Mouse (Mus musculus) neural tube, embryonic 11.5 days (tissue): ENCODE results near the gene Lrtm1. TPM values are rescaled to one million over a fixed set of nuclear protein-coding genes. Genes with fewer than 3 reads are reported as not detected.

Experiments
- ATAC-seq: fragments of 200-750 bp; cut with Nextera tagmentation; 2 replicates; pipeline ENCODE4 v1.8.0; 2017; ENCODE audit warnings: moderate number of reproducible peaks, mild to moderate bottlenecking, moderate TSS enrichment, moderate library complexity; ENCODE audit not compliant: insufficient read depth, low FRiP score, low TSS enrichment
- DNase-seq: peaks from one replicate; pipeline ENCODE4 v3.0.0-alpha.2; 2015; ENCODE audit warnings: low spot score
- H3K27ac ChIP-seq: fragments of 300-500 bp; sonication (generic); 2 replicates; pipeline ENCODE4 v1.5.1; 2014; ENCODE audit warnings: low read depth, mild to moderate bottlenecking, low read length
- H3K27me3 ChIP-seq: fragments of 300-500 bp; sonication (generic); 2 replicates; pipeline ENCODE4 v1.6.1; 2014; ENCODE audit warnings: mild to moderate bottlenecking, low read length, mixed read lengths; ENCODE audit not compliant: control insufficient read depth, insufficient read depth
- H3K36me3 ChIP-seq: fragments of 300-500 bp; sonication (generic); 2 replicates; pipeline ENCODE4 v1.6.1; 2014; ENCODE audit warnings: mild to moderate bottlenecking, low read length, moderate library complexity, mixed read lengths; ENCODE audit not compliant: control insufficient read depth, insufficient read depth
- H3K4me1 ChIP-seq: fragments of 300-500 bp; sonication (generic); 2 replicates; pipeline ENCODE4 v1.6.1; 2014; ENCODE audit warnings: low read length, mixed read lengths; ENCODE audit not compliant: control insufficient read depth, insufficient read depth
- H3K4me2 ChIP-seq: fragments of 300-500 bp; sonication (generic); 2 replicates; pipeline ENCODE4 v1.6.1; 2014; ENCODE audit warnings: low read depth, mild to moderate bottlenecking, moderate library complexity
- H3K4me3 ChIP-seq: fragments of 300-500 bp; sonication (generic); 2 replicates; pipeline ENCODE4 v1.5.1; 2014; ENCODE audit warnings: low read depth, low read length
- H3K9ac ChIP-seq: fragments of 300-500 bp; sonication (generic); 2 replicates; pipeline ENCODE4 v1.6.1; 2014; ENCODE audit warnings: mild to moderate bottlenecking, low read length
- H3K9me3 ChIP-seq: fragments of 300-500 bp; sonication (generic); 2 replicates; pipeline ENCODE4 v1.6.1; 2016; ENCODE audit warnings: low read length; ENCODE audit not compliant: control insufficient read depth
- WGBS: fragments of 180-500 bp; shearing (Covaris S2); extraction: QIAGEN DNeasy Blood & Tissue Kit; methylation state at CpG from one replicate; pipeline ENCODE4 v1.1.7; 2014; 5-methylcytosine and 5-hydroxymethylcytosine counted together
- polyA plus RNA-seq: library from polyadenylated mRNA; unstranded; fragments of >200 nt; fragmentation: Nextera tagmentation; extraction: Ambion mirVana; gene quantifications from 2 replicates; pipeline ENCODE4 v1.2.1, GENCODE M21; 2014

Lrtm1 gene
- polyA plus RNA-seq = 0.20 and 0.39 TPM in 2 replicates

- Histone ChIP-seq H3K4me3 (no peak within 1 kb of the TSS), H3K36me3 (no peaks in the 10 kb centered on the region), H3K27me3 (no peaks in the 10 kb centered on the region), H3K4me2 (no peak within 1 kb of the TSS), H3K9ac (no peak within 1 kb of the TSS), H3K9me3 (no peaks in the 10 kb centered on the region), H3K4me1 (no peaks in the 10 kb centered on the region), H3K27ac (no peak within 1 kb of the TSS)
- ATAC-seq (no peak), DNase-seq (peak; percentile 39)
- 17% methylated on average over 5 of the region's 5 CpGs for WGBS
Observed at GRCm38 (mm10) chr14:29017883-29018282, at the start of gene Lrtm1. Gene Lrtm1, plus strand, starts transcription at chr14:29018208.

GRCm38 (mm10) chr14:28969247-28969646, 48.8 kb upstream of the Lrtm1 start:
- Histone ChIP-seq H3K4me2 (no peak overlapping the region), H3K36me3 (no peaks in the 10 kb centered on the region), H3K9ac (no peak overlapping the region), H3K27ac (no peak overlapping the region), H3K4me3 (no peak overlapping the region), H3K4me1 (no peaks in the 10 kb centered on the region), H3K9me3 (no peaks in the 10 kb centered on the region), H3K27me3 (no peaks in the 10 kb centered on the region)
- DNase-seq = no peak
- 92% methylated on average over 4 of the region's 4 CpGs for WGBS
- no peak for ATAC-seq

- H3K36me3 ChIP-seq = no peaks in the 10 kb centered on the region
- H3K27me3 ChIP-seq = no peaks in the 10 kb centered on the region
- no peak for DNase-seq
- H3K9ac ChIP-seq = no peak overlapping the region
- ATAC-seq = no peak
- H3K4me3 ChIP-seq = no peak overlapping the region
- H3K27ac ChIP-seq = no peak overlapping the region
- H3K4me2 ChIP-seq = no peak overlapping the region
- 64% methylated on average over 5 of the region's 5 CpGs for WGBS
- H3K4me1 ChIP-seq = no peaks in the 10 kb centered on the region
- H3K9me3 ChIP-seq = no peaks in the 10 kb centered on the region
Observed at GRCm38 (mm10) chr14:28972620-28973019, 45.4 kb upstream of the Lrtm1 start.

GRCm38 (mm10) chr14:28979230-28979629, 38.8 kb upstream of the Lrtm1 start:
- H3K9me3 ChIP-seq = no peaks in the 10 kb centered on the region
- no peaks in the 10 kb centered on the region for H3K4me1 ChIP-seq
- no peak overlapping the region for H3K4me2 ChIP-seq
- H3K9ac ChIP-seq = no peak overlapping the region
- no peaks in the 10 kb centered on the region for H3K36me3 ChIP-seq
- ATAC-seq = no peak
- no peaks in the 10 kb centered on the region for H3K27me3 ChIP-seq
- no peak overlapping the region for H3K27ac ChIP-seq
- DNase-seq = no peak
- H3K4me3 ChIP-seq = no peak overlapping the region
- 90% methylated on average over 2 of the region's 2 CpGs for WGBS

GRCm38 (mm10) chr14:28980482-28980881, 37.5 kb upstream of the Lrtm1 start:
- no peaks in the 10 kb centered on the region for H3K27me3 ChIP-seq
- H3K36me3 ChIP-seq = no peaks in the 10 kb centered on the region
- 41% methylated on average over 3 of the region's 3 CpGs for WGBS
- no peaks in the 10 kb centered on the region for H3K9me3 ChIP-seq
- H3K27ac ChIP-seq = no peak overlapping the region
- H3K4me3 ChIP-seq = no peak overlapping the region
- no peak overlapping the region for H3K4me2 ChIP-seq
- H3K9ac ChIP-seq = no peak overlapping the region
- H3K4me1 ChIP-seq = no peaks in the 10 kb centered on the region
- DNase-seq (peak; percentile 25), ATAC-seq (no peak)

GRCm38 (mm10) chr14:28984276-28984675, 33.7 kb upstream of the Lrtm1 start:
- H3K36me3 ChIP-seq = no peaks in the 10 kb centered on the region
- H3K4me2 ChIP-seq = no peak overlapping the region
- WGBS = 83% methylated on average over 2 of the region's 2 CpGs
- H3K9ac ChIP-seq = no peak overlapping the region
- DNase-seq (no peak), ATAC-seq (no peak)
- H3K4me3 ChIP-seq = no peak overlapping the region
- no peak overlapping the region for H3K27ac ChIP-seq
- H3K4me1 ChIP-seq = no peaks in the 10 kb centered on the region
- no peaks in the 10 kb centered on the region for H3K27me3 ChIP-seq
- no peaks in the 10 kb centered on the region for H3K9me3 ChIP-seq

GRCm38 (mm10) chr14:28988211-28988900, 29.7 kb upstream of the Lrtm1 start:
- no peak overlapping the region for H3K4me3 ChIP-seq
- H3K9ac ChIP-seq = no peak overlapping the region
- H3K9me3 ChIP-seq = no peaks in the 10 kb centered on the region
- H3K4me2 ChIP-seq = no peak overlapping the region
- DNase-seq (no peak), ATAC-seq (no peak)
- no peaks in the 10 kb centered on the region for H3K27me3 ChIP-seq
- WGBS = 84% methylated on average over 7 of the region's 7 CpGs
- H3K27ac ChIP-seq = no peak overlapping the region
- no peaks in the 10 kb centered on the region for H3K4me1 ChIP-seq
- no peaks in the 10 kb centered on the region for H3K36me3 ChIP-seq

GRCm38 (mm10) chr14:28996569-28996968, 21.4 kb upstream of the Lrtm1 start:
- H3K4me3 ChIP-seq = no peak overlapping the region
- no peaks in the 10 kb centered on the region for H3K4me1 ChIP-seq
- ATAC-seq = no peak
- no peak overlapping the region for H3K4me2 ChIP-seq
- H3K36me3 ChIP-seq = no peaks in the 10 kb centered on the region
- no peaks in the 10 kb centered on the region for H3K27me3 ChIP-seq
- H3K27ac ChIP-seq = no peak overlapping the region
- WGBS = 94% methylated on average over 3 of the region's 3 CpGs
- no peak overlapping the region for H3K9ac ChIP-seq
- no peak for DNase-seq
- H3K9me3 ChIP-seq = no peaks in the 10 kb centered on the region

GRCm38 (mm10) chr14:29005228-29005840, 12.7 kb upstream of the Lrtm1 start:
- 78% methylated on average over 5 of the region's 5 CpGs for WGBS

More at GRCm38 (mm10) chr14:29005228-29005840, 12.7 kb upstream of the Lrtm1 start:
- Histone ChIP-seq H3K4me3 (no peak overlapping the region), H3K27ac (no peak overlapping the region), H3K9me3 (no peaks in the 10 kb centered on the region), H3K4me1 (no peaks in the 10 kb centered on the region), H3K4me2 (no peak overlapping the region), H3K9ac (no peak overlapping the region), H3K27me3 (no peaks in the 10 kb centered on the region), H3K36me3 (no peaks in the 10 kb centered on the region)
- DNase-seq (no peak), ATAC-seq (no peak)
